Mouse (Mus musculus) thymus, postnatal 4 days (tissue): ENCODE results near the gene Bdkrb2.
A peak's percentile ranks its signal among the peaks of the same experiment; 100 is the strongest.

Experiments
- DNase-seq: peaks from one replicate; pipeline ENCODE4 v3.0.0; 2021

Gene Bdkrb2

DNA sequence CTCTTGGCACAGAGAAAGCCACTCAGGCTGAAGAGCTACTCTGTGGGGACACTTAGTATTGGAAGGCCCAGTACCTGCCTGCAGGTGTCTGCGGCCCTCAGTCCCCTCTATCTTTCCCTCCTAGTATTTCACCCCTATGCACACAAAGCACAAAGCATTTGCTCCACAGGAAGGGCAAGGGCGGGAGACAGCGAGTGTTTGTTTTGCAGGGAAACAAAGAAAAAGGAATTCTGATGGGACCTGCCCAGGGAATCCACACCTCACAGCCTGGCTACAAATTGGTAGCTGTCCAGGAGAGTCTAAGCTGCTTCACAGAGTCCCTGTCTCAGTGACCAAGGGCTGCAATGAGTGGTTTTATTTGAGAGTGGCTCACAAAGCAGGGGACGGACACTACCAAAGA, 30.4 kb downstream of the Bdkrb2 start:
- DNase-seq, result no peak

DNA sequence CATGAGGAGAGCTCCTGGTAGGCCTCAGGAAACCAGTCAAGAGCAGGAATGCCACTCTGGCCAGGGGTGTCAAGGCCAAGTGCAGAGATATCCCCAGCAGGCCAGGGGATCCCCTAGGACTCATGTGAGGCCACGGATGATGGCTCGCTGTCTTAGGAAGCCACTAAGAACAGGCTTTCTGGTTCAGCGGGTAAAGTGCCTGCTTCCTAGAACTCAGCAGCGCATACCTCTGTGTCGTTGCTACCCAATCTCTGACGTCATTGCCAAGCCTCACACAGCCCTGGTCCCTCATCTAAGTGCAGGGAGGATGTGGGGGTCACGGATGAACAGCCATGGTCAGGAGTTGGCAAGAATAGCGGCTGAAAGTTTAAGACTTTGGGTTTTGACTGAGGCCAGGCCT, 34.1 kb downstream of the Bdkrb2 start:
- DNase-seq, result no peak

DNA sequence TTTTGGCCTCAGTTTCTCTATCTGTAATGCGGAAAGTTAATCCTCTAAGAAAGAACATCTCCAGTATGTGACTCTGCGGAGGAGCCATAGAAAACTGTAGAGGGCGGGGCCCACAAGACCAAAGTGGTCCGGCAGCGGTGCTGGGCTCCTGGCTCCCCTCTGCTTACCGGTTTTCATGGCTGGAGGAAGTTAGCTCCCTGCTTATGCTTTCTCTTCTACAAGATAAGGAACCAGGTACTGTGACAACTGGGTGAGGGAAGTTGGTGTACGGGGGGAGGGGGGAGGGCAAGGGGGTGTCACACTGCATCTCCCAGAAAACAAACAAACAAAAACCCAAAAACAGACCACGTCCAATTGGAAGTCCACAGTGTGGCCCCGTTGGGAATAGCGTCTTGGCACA, 35.5 kb downstream of the Bdkrb2 start:
- no peak for DNase-seq

DNA sequence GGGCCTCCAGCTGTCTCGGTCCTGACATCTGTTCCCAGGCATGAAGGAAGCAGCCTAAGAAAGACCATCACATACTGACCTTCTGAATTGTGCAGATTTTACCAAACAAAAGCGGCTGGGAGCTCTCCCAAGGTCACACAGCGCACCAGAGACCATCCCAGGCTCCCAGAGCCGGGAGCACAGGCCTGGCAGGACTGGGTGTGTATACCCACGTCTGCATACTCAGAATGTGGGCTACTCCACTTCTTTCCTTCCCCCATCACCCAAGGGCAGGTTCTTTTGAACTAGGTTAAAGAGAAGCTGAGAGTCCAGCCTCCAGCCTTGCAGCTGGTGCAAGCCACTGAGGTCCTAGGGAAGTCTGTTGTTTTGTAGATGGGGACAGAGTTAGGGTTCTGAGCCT, 36.1 kb downstream of the Bdkrb2 start:
- no peak for DNase-seq

DNA sequence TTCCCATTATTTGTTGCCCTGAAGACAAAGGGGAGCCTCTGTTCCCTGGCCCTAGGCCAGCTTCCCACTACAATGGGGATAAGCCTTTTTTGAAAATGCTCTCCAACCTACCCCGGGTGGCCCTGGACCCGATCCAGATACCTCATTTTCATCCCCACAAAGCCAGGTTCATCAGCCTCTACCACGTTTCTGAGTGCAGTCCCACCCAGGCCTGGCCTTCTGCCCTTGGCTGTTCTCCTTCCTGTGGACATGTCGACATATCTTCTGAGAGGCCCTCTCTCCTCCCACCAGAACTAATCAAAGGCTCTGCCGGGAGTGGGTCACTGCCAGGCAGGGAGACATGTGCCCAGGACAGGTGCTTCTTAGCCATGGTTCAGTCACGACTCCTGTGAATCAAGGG, 38.6 kb downstream of the Bdkrb2 start:
- DNase-seq, result no peak

DNA sequence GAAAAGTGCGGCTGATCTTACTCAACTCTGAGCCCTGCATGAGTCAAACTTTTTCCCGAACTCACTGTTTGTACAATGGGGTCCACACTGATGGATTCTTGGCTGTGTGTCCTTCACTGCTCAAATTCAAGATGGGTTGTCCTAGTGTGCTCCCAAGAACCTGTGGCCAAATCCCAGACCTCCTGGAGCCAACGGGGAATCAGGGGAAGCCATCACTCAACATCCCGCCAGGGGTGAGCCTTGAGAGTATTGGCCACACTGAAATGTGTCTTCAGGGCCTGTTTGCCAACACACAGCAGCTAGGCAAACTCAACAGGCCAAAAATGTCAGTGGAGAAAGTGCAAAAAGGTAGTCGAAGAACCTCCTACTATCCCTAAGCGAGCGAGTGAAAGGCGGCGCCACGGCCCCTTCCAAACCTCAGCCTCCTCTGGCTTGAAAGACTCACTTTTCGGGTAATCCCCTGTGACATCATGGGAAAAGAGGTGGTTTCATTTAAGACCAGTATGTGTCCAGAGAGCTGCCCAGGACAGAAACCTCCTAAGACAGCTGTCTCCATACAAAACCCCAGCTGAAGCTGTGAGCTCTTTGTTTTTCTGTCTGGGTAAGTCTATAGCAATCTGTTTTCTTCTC, 39.7 kb downstream of the Bdkrb2 start, which contains the start of gene Bdkrb1:
Gene Bdkrb1 (plus strand): TSS at position 505 of the 630 bp plus-strand sequence.
- DNase-seq, result no peak

- no peak for DNase-seq
Measured at GRCm38 (mm10) chr12:105603904-105604303, 40.9 kb downstream of the Bdkrb2 start.

- no peak for DNase-seq
Measured at GRCm38 (mm10) chr12:105605212-105605611, 42.2 kb downstream of the Bdkrb2 start.

GRCm38 (mm10) chr12:105606881-105607280, 43.9 kb downstream of the Bdkrb2 start:
- DNase-seq, result no peak

DNA sequence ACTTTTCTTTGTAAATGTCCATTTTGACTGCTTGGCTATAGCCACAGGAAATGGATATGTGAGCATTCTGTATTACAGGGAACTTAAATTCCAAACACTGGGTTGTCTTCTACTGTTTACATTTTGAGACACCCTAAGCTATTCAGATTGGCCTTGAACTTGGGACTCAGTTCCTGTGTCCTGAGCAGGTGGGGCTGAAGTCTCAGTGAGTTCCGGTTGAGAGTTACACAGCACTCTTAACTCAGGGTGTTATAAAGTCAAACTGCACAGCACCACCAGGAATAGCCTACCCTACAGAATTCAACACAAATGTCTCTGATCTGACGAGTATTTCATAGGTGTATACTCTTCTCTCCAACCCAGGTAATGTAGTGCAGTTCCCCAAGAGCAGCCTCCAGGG, 48.0 kb downstream of the Bdkrb2 start:
- DNase-seq, result no peak

- DNase-seq, result peak; percentile 71
Measured at GRCm38 (mm10) chr12:105611748-105612147, 48.7 kb downstream of the Bdkrb2 start.

DNA sequence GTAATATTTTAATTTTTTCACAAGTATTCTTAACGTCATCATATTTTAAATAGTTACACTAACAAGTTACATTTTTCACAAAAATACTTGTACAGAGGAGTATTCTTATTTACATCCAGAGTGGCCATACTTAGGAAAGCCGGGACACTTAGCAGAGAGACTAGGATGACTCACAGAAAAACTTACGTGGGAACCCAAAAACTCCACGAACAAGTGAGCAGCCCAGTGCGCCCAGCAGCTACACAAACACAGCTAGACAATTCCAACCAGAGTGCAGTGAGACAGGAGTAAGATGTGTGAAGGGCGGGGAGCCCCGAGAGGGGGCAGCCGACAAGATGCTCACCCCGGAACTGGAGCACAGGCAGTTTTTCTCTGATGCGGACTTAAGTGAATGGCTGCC, 50.5 kb downstream of the Bdkrb2 start:
- DNase-seq, result no peak

DNA sequence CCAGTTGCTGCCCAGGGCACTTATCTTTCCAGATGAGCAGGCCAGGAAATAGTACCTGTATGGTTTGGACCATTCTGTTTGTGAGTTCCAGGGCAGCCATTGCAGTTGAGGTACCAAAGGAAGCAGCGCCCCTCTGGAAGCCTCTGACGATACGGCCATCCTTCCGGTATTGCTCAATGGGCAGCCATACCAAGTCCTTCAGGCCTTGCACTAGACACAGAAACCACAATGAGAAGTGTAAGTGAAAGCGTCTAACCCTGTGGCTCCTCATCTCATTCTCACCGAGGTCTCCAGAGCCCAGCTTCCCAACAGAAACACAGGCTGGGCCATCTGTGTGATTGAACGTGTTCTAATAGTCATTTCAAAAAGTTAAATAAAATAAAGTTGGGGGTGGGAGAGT, 59.0 kb downstream of the Bdkrb2 start:
- DNase-seq, result no peak

DNA sequence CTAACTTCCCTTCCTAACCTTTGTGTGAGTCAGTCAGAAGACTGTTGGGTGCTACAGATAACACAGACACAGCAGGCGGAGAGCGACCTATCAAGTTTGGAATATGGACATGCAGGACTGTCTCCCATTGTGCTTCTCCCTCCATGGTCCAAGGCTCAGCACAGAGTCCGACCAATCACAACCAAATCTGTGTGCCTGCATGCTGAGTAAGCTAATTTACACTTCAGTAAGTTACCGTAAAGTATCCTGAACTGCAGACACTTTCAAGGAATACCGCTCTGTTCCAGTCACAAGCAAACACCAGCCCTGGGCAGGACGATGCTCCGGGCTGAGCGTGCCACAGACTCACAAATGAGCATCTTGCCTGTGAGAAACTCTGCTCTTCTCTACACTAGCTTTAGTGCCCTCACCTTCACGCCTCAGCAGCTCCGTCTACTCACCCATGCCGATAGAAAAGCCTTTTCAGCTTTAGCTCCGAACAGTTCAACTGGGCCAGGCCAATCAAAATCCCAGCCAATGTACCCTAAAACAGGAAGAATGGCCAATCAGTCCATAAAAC, 60.0 kb downstream of the Bdkrb2 start:
- no peak for DNase-seq

DNA sequence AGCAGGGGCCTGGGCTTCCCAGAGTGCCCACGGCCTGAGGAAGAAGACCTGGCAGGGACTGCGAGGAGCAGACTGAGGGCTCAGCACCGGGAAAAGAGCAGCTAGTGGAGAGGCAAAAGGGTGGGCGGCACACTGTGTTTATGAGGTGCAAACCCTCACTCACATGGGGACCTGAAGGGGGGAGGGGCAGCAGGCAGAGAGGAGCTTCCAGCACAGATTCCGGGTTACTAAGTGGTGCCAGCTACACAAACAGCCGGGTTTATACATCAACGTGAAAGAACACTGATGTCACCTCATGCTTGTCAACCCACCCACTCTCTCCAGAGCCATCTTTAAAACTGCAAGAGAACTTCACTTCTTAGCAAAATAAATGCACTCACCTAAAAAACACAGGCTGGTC, 62.8 kb downstream of the Bdkrb2 start:
- no peak for DNase-seq

- DNase-seq, result no peak
Measured at GRCm38 (mm10) chr12:105634374-105635067, 71.5 kb downstream of the Bdkrb2 start.

GRCm38 (mm10) chr12:105636551-105636950, 73.5 kb downstream of the Bdkrb2 start:
- DNase-seq, result peak; percentile 34

- peak; percentile 19 for DNase-seq
Measured at GRCm38 (mm10) chr12:105637554-105637953, 74.5 kb downstream of the Bdkrb2 start.

DNA sequence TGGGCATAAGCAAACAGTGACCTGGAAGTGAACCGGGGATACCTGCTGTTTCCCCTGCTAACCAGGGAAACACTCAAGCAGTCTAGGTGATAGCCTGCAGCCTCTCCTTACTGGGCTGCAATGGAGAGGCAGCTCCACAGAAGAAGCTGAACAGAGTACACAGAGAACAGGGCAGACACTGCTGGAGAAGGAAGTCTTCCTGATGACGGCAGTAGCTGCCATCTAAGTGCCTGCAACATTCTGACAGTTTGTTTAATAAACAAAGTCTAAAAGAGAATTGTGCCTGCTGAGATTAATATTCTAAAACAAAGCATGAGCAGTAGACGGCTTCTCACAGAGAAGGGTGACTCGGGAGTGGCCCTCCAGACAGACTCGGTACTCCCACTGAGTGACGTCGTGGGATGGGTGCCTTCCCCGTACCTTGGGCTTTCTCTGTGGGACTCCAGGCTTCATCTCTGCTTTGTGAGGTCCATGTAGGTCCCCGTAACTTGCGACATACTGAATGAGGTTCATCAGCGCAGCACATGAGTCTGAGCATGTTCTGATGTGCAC, 79.8 kb downstream of the Bdkrb2 start:
- DNase-seq, result no peak
